Mouse (Mus musculus): Measurements from ENCODE around the gene Parp11. TPM values are rescaled to one million over a fixed set of nuclear protein-coding genes. Genes with fewer than 3 reads are reported as not detected.

Parp11 gene
- polyA plus RNA-seq, 1 experiment, result 13.2 TPM

DNA sequence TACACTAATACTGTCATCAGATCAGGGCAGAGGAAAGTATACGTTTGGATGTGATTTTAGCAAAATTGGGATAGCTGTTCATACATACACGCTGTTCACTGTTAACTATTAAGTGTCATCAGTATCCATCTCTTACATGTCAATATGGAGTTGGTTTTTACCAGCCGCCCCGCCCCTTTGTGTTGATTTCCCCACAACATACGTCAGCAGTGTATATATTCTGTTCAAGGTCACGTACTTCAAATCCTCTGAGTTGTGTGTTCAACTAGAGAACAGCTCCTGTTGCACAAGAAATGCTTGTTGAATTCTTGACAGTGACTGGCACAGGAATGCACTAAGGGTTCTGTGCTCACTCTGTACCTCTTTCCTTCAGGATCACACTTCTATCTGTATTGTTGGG lies 8.2 kb downstream of the Parp11 start:
- no peak overlapping the region for H3K27ac ChIP-seq (ENCODE audit: insufficient read depth, low read length)
- TF ChIP-seq CTCF (IDR thresholded peaks at IDR 0.05; ENCODE audit: extremely low read depth, insufficient read depth, insufficient read length, insufficient replicate concordance), result no peak
- no peak for TF ChIP-seq POLR2A (IDR thresholded peaks at IDR 0.05; ENCODE audit: low read depth, low read length)
- H3K27me3 ChIP-seq (ENCODE audit: control insufficient read depth, insufficient read depth, low read length), result no peaks in the 10 kb centered on the region
- WGBS, result 88% methylated on average over 6 of the region's 6 CpGs
- H3K4me3 ChIP-seq (ENCODE audit: extremely low read depth, insufficient read depth, insufficient read length), result no peak overlapping the region
- no peak for DNase-seq (ENCODE audit: low read depth in 1 of 2, low spot score in 2 of 2)
- H3K4me1 ChIP-seq (ENCODE audit: control insufficient read depth, insufficient read depth, insufficient read length), result no peaks in the 10 kb centered on the region; the same call in 1 of the 2 replicates
- no peaks in the 10 kb centered on the region for H3K36me3 ChIP-seq (ENCODE audit: control insufficient read depth, insufficient read depth, low read length)

DNA sequence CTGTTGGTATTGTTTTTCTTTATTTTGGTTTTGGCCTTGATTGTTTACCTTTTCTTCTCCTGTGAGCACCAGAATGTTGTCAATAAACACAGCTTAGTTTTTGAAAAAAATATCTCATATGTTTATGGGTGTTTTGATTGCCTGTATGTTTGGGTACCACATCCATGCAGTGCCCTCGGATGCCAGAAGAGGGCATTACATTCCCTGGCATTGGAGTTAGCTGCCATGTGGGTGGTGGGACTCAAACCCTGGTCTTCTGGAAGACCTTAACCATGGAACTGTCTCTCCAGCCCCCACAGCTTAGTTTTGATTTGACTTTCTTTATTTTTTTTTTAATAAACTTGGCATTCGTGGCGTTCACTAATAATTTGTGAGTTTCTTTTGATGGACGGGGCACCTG lies 8.8 kb downstream of the Parp11 start:
- Histone ChIP-seq H3K4me3 (ENCODE audit: extremely low read depth, insufficient read depth, insufficient read length) (no peak overlapping the region), H3K36me3 (ENCODE audit: control insufficient read depth, insufficient read depth, low read length) (no peaks in the 10 kb centered on the region), H3K27ac (ENCODE audit: insufficient read depth, low read length) (no peak overlapping the region), H3K4me1 (ENCODE audit: control insufficient read depth, insufficient read depth, insufficient read length) (no peaks in the 10 kb centered on the region; the same call in 1 of the 2 replicates), H3K27me3 (ENCODE audit: control insufficient read depth, insufficient read depth, low read length) (no peaks in the 10 kb centered on the region)
- DNase-seq (ENCODE audit: low read depth in 1 of 2, low spot score in 2 of 2), result no peak
- no peak for TF ChIP-seq POLR2A (IDR thresholded peaks at IDR 0.05; ENCODE audit: low read depth, low read length)
- no peak for TF ChIP-seq CTCF (IDR thresholded peaks at IDR 0.05; ENCODE audit: extremely low read depth, insufficient read depth, insufficient read length, insufficient replicate concordance)
- WGBS, result 92% methylated on average over 4 of the region's 4 CpGs

DNA sequence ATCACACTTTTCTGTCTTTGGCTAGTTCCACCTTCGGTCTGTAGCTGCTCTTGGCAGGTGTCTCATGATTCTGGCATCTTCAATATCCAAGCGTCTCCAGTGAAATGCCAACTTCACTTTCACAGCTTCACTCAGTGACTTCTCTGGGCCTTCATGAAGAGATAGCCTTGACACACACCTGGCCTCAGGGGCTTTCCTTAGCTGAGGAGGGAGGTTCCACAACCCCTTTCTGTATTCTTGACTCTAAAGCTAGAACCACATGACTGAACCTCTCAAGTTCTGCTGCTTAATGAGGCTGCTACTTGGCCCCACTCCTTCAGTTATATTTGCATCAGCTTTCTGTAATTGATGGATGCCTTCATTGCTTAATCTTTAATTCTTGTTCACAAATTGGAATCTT lies 10.1 kb downstream of the Parp11 start:
- TF ChIP-seq POLR2A (IDR thresholded peaks at IDR 0.05; ENCODE audit: low read depth, low read length), result no peak
- no peak for TF ChIP-seq CTCF (IDR thresholded peaks at IDR 0.05; ENCODE audit: extremely low read depth, insufficient read depth, insufficient read length, insufficient replicate concordance)
- no peaks in the 10 kb centered on the region for H3K27me3 ChIP-seq (ENCODE audit: control insufficient read depth, insufficient read depth, low read length)

DNA sequence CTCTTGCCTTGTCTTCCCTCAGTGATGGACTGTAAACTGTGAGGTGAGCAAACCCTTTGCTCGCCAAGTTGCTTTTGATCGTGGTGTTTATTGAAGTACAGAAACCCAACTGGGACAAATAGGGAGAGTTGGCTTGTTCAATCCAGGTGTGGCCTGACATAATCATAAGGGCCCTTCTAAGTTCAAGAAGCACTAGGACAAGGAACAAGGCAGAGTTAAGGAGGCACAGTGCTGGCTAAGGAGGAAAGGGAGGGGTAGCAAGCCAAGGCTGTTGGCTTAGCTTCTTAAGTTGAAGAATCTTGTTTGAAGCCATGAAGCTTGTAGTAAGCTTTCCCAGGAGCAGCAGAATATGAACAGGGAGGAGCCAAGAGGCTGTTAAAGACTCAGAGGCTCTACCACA lies 13.1 kb downstream of the Parp11 start:
- Histone ChIP-seq H3K27ac (ENCODE audit: insufficient read depth, low read length) (no peak overlapping the region), H3K4me3 (ENCODE audit: extremely low read depth, insufficient read depth, insufficient read length) (no peak overlapping the region), H3K36me3 (ENCODE audit: control insufficient read depth, insufficient read depth, low read length) (no peaks in the 10 kb centered on the region; the same call in 1 of the 2 replicates), H3K4me1 (ENCODE audit: control insufficient read depth, insufficient read depth, insufficient read length) (no peaks in the 10 kb centered on the region), H3K27me3 (ENCODE audit: control insufficient read depth, insufficient read depth, low read length) (no peaks in the 10 kb centered on the region)
- 94% methylated on average over 2 of the region's 2 CpGs for WGBS
- TF ChIP-seq POLR2A (IDR thresholded peaks at IDR 0.05; ENCODE audit: low read depth, low read length), result no peak
- no peak for TF ChIP-seq CTCF (IDR thresholded peaks at IDR 0.05; ENCODE audit: extremely low read depth, insufficient read depth, insufficient read length, insufficient replicate concordance)
- DNase-seq (ENCODE audit: low read depth in 1 of 2, low spot score in 2 of 2), result no peak

More for the DNA sequence above, 10.1 kb downstream of the Parp11 start:
- DNase-seq (ENCODE audit: low read depth in 1 of 2, low spot score in 2 of 2), result no peak
- H3K27ac ChIP-seq (ENCODE audit: insufficient read depth, low read length), result no peak overlapping the region
- no peaks in the 10 kb centered on the region; the same call in 1 of the 2 replicates for H3K4me1 ChIP-seq (ENCODE audit: control insufficient read depth, insufficient read depth, insufficient read length)
- WGBS, result 88% methylated on average over 2 of the region's 2 CpGs
- no peaks in the 10 kb centered on the region for H3K36me3 ChIP-seq (ENCODE audit: control insufficient read depth, insufficient read depth, low read length)
- H3K4me3 ChIP-seq (ENCODE audit: extremely low read depth, insufficient read depth, insufficient read length), result no peak overlapping the region

DNA sequence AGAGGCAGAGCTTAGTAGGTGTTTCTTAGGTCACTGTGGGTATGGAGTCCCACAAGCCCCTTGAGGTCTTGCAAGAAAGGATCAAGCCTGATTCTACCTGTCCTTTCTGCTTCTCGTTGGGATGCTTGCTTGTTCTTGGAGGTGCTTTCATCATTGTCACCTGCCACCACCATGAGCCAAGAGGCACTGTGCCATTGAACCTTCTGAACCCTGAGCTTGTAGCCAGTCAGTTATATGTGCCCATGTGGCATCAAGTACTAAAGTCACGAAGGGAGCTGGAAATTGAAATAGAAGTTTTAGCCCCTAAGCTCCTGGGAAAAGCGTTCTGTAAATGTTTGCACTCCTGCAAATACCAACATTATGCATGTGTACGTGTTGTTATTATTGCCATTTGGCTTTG lies 14.9 kb downstream of the Parp11 start:
- TF ChIP-seq POLR2A (IDR thresholded peaks at IDR 0.05; ENCODE audit: low read depth, low read length), result no peak
- no peak for TF ChIP-seq CTCF (IDR thresholded peaks at IDR 0.05; ENCODE audit: extremely low read depth, insufficient read depth, insufficient read length, insufficient replicate concordance)
- DNase-seq (ENCODE audit: low read depth in 1 of 2, low spot score in 2 of 2), result no peak
- 96% methylated on average over 4 of the region's 4 CpGs for WGBS
- H3K27me3 ChIP-seq (ENCODE audit: control insufficient read depth, insufficient read depth, low read length), result no peaks in the 10 kb centered on the region
- no peaks in the 10 kb centered on the region; the same call in 1 of the 2 replicates for H3K36me3 ChIP-seq (ENCODE audit: control insufficient read depth, insufficient read depth, low read length)
- H3K27ac ChIP-seq (ENCODE audit: insufficient read depth, low read length), result no peak overlapping the region
- H3K4me3 ChIP-seq (ENCODE audit: extremely low read depth, insufficient read depth, insufficient read length), result no peak overlapping the region
- no peaks in the 10 kb centered on the region for H3K4me1 ChIP-seq (ENCODE audit: control insufficient read depth, insufficient read depth, insufficient read length)

DNA sequence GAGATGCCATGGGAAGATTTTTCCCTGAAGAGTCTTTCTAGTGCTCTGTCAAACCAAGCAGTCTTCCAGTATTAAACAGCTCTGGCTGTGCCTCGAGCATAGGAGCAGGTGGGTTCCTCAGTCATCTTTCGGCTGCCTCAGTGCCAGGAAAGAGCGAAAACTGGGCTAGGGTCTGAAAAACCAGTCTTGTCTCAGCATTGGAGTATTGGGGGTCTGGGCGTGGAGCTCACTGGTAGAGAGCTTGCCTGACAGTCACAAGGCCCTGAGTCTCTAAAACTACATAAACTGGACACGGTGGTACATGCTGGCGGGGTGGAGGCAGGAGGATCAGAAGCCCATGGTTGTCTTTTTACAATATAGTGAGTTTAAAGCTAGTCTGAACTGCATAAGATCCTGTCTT lies 15.6 kb downstream of the Parp11 start:
- H3K36me3 ChIP-seq (ENCODE audit: control insufficient read depth, insufficient read depth, low read length), result no peaks in the 10 kb centered on the region; the same call in 1 of the 2 replicates
- 91% methylated on average over 6 of the region's 6 CpGs for WGBS
- TF ChIP-seq CTCF (IDR thresholded peaks at IDR 0.05; ENCODE audit: extremely low read depth, insufficient read depth, insufficient read length, insufficient replicate concordance) (no peak), POLR2A (IDR thresholded peaks at IDR 0.05; ENCODE audit: low read depth, low read length) (no peak)
- no peak overlapping the region for H3K4me3 ChIP-seq (ENCODE audit: extremely low read depth, insufficient read depth, insufficient read length)
- no peaks in the 10 kb centered on the region for H3K27me3 ChIP-seq (ENCODE audit: control insufficient read depth, insufficient read depth, low read length)
- peaks cover 4% of the 10 kb centered on the region; the same call in 1 of the 2 replicates for H3K4me1 ChIP-seq (ENCODE audit: control insufficient read depth, insufficient read depth, insufficient read length)
- no peak for DNase-seq (ENCODE audit: low read depth in 1 of 2, low spot score in 2 of 2)
- H3K27ac ChIP-seq (ENCODE audit: insufficient read depth, low read length), result no peak overlapping the region

DNA sequence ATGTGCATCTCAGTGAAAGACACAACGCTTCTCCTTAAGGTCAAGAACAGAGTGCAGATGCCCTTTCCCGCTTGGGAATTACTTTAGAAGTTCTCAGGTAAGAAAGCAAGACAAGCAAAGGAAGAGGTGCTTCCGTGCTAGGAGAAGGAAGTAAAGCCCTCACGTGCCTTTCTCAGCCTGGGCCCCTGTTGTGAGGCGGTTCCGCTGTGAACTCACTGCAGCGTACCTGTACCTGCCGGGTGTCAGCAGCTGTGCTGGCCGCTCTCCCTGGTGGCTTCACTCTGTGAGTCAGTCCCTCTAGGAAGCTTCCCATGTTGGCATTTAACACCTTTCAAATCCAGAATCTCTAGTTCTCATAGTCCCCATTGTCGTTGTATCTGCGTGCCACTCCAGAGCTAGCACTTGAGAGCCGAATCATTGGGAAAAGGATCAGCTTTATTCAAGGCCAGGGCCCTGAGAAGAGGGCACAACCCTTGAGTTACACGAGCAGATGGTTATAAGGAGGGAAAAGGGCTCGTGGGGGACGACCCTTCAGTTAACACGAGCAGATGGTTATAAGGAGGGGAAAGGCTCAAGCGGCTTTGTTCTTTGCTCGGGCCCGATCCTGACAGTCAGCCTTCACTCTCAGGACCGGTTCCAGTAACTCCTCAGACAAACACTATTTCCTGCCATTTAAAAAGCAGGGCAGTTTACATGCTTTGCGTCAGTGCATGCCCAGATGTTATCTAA lies 16.8 kb downstream of the Parp11 start:
- TF ChIP-seq CTCF (IDR thresholded peaks at IDR 0.05; ENCODE audit: extremely low read depth, insufficient read depth, insufficient read length, insufficient replicate concordance) (no peak), POLR2A (IDR thresholded peaks at IDR 0.05; ENCODE audit: low read depth, low read length) (no peak)
- H3K4me3 ChIP-seq (ENCODE audit: extremely low read depth, insufficient read depth, insufficient read length), result no peak overlapping the region
- H3K36me3 ChIP-seq (ENCODE audit: control insufficient read depth, insufficient read depth, low read length), result no peaks in the 10 kb centered on the region; the same call in 1 of the 2 replicates
- peaks cover 4% of the 10 kb centered on the region; the same call in 1 of the 2 replicates for H3K4me1 ChIP-seq (ENCODE audit: control insufficient read depth, insufficient read depth, insufficient read length)
- H3K27ac ChIP-seq (ENCODE audit: insufficient read depth, low read length), result no peak overlapping the region
- DNase-seq (ENCODE audit: low read depth in 1 of 2, low spot score in 2 of 2), result no peak
- 87% methylated on average over 21 of the region's 21 CpGs for WGBS
- H3K27me3 ChIP-seq (ENCODE audit: control insufficient read depth, insufficient read depth, low read length), result no peaks in the 10 kb centered on the region

Measured in spleen, adult 2 months (tissue).